Mouse (Mus musculus) layer of hippocampus, adult 9-10 months (tissue): ENCODE results near the gene Spc24.
"Not testable (repeated sequence)": the region's sequence is repeated elsewhere in the genome, so short reads cannot be mapped to it uniquely, and the experiment has no call there.

ENCODE experiments used
- DNase-seq: peaks from one replicate; pipeline ENCODE4 v3.0.0; 2022; ENCODE audit warnings: low spot score

Gene Spc24

DNA sequence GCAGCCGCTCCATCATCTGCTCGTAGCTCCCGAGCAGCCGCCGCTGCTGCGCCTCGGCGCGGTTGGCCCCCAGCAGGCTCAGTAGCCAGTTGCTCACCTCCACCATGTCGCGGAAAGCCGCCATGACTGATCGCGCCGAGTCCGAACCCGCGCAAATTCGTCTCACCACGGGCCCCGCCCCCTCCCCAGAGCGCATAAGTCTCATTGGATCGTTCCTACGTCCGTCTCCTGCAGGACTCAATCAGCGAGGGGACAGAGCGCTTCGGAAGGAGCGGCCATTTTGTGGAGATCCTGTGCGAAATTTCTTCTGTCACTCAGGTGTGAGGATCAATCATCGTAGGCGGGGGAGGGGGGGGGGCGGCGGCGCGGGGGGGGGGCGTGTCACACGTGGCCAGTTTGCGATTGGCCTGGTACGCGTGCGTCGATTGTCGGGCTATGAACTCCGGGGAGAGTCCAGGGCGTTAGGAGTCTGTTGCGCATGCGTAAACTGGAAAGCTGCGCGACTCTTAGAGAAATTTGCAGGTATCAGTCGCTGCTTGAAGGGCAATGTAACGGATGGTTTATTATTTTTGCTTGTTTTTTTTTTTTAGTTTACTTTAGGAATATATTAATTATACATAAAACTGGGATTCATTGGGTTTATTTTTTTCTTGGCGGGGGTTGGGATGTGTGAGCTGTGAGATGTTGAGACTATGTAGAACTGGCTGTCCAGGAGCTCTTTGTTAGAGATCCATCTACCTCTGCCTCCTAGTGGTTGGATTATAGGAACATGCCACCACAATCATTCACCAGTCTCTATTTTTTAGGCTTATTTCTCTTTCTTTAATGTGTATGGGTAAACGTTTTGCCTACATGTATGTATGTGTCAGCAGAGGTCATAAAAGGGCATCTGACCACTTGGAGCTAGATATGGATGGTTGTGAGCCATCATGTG lies at the start of gene Spc24:
Gene Spc24 (minus strand): TSS at position 149 of the 934 bp plus-strand sequence.
- peak; percentile 95 for DNase-seq

- DNase-seq: no peak
These were observed 48.5 kb upstream of the Spc24 start for GRCm38 (mm10) chr9:21808561-21808960.

- DNase-seq: no peak
These were observed 46.9 kb upstream of the Spc24 start for GRCm38 (mm10) chr9:21806976-21807375.

DNA sequence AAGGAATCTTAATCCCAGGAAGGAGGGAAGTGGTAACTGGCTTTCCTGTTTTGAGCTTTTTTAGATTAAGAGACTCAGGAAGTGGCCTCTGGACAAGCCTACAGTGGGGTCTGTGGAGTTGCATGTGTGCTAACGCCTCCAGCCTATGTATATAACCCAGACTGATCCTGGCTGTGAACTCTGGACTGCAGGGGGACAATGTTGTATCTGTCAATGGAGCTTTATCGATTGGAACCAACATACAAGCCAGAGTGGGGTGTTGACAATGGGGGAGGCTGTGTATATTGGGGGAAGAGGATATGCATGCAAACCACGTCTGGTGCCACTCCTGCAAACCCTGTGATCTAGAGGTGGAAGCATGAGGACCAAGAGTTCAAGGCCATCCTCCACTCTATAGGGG lies 46.3 kb upstream of the Spc24 start:
- no peak for DNase-seq

DNA sequence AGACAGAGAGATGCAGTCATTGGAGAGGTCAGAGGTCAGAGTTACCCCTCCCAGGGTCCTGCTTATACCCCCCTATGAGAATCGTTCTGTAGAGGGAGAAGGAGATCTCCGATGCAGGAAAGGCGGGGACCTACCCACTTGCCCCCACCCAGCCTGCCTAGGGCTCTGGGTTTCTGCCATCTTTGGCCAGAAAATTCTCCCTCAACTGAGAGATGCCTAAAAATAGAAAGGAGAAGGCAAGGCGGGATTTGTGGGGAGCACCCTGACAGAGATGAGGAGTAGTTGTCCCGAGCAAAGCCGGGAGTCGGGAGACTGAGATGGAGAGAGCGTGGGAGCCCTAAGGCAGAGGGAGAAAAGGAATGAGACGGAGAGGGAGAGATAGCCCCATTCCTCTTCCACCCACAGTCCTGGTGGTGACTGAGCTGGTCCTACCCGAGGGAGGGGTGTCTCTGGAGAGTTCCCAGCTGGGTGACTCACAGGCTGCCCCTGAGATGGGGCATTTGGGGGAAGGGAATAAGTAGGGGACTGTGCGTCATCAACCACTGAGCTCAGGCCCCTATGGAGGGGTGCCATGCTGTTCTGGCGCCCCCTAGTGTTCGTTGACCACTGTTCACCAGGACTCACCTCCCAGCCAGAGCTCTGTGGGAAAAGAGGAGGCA lies 44.0 kb upstream of the Spc24 start:
- peak; percentile 35 for DNase-seq

DNA sequence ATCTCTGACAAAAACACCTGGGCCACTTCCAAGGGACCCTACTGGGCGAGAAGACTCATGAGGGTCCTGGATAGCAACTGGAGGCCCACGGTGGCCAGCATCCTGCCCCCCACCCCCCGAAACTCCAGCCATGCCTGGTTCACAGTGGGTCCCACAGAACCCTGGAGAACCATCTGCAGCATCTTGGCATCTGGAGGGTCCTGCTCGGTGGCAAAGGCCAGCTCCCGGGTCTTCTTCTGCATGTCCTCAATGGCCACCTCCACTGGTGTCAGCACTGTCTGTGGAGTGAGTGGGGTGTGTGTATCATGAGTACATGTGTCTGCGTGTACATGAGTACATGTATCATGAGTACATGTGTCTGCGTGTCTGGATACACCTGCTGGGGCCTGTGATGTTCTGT lies 41.5 kb upstream of the Spc24 start:
- DNase-seq: no peak

GRCm38 (mm10) chr9:21801121-21801520 lies 41.0 kb upstream of the Spc24 start:
- DNase-seq: no peak

DNA sequence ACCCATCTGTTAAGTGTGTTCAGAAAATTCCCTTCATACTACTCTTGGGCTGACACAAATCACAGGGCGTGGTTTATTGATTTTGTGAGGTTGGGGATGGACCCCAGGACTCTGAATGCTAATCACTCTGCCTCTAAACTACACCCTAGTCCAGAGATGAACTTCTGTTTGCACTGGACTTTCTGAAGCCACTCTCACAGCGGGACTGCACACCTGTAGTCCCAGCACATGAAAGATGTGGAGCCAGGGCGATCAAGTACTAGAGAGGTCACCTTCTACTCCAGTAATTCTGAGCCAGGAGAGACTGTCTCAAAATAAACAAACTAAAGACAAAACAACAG lies 38.9 kb upstream of the Spc24 start:
- no peak for DNase-seq

DNA sequence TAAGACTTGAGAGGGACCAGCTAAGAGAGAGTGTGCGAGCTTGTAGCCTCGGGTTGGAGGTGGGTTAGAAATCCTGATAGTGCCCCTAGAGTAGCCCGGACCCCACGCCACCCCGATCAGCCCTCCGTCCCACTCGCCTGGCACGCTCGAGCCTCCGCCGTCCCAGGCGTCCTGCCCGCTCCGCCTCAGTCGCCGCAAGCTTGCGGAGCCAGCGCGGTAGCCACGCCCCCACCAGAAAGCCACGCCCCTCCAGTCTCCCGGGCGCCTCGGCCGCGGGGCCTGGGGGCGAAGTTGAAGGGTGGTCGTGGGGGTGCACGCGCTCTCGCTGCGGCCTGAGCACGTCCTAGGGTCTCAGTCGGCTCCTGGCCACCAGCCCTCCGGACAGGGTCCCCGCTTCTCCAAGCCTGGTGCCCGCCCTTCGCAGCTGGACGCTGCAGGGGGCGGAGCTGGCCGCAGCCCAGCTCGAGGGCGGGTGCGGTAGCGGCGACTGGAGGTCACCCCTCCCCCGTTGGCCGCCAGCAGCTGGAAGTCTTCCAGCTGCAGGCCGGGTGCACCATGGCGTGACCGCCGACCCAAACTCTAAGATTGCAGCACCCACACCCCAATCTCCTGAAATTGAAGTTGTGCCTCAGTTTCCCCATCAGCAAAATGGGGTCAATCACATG lies 38.4 kb upstream of the Spc24 start, which contains the start of gene Kank2:
Gene Kank2 (minus strand): TSS at position 400 of the 665 bp plus-strand sequence.
- no peak for DNase-seq

DNA sequence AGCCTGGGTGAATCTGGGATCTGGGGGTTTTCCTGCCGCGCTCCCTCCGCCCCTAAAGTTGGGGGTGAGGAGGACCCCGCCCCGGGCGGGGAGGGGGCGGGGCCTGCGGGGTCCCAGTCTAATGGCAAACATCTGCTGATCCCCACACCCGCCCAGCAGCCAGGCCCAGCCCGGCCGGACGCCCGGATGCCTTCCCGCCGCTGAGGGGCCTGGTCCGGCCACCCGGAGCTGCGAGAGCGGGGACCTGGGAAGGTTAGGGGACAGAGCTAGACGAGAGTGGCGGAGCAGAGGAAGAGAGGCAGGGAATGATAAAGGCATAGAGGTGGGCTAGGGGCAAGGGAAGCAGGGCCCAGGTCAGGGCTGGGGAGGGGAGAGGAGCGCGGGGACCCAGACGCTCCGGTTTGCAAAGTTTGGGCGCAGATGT lies 37.8 kb upstream of the Spc24 start:
- no peak for DNase-seq

DNA sequence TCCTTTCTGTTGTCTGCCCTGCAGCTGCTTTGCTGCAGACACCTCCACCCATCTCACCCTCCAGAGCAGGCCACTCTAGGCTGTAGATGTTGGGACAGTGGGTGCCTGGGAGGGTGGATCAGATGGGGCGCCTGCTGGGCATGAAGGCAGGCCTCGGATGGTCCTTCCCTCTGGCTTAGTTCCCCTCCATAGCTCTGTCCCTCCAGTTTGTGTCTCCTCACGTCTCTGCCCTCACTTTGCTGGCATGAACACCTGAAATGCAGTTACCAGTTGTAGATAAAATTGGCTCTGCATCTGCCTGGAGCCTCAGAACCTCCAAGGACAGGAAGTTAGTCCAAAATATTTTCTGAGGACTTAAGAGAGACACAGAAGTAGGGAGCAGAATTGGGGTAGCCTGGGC lies 36.8 kb upstream of the Spc24 start:
- DNase-seq: no peak

DNA sequence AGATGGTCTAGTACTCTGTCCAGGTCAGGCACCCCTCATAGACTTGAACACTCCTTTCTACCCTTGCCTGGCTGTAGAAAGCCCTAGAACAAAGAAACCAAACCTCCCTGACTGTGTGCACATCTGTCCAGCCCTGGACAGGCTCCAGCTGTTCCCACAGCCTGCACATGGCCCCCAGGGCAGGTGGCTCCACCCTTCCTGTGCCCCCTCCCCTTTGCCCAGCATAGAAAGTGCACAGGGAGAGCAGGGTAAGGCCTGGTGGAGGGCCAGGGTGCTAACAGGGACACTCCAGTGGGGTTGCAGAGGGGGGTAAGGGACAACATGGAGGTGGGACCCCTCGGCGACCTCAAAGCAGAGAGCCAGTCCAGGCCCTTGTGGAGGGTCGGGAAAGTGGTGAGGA lies 36.2 kb upstream of the Spc24 start:
- no peak for DNase-seq

DNA sequence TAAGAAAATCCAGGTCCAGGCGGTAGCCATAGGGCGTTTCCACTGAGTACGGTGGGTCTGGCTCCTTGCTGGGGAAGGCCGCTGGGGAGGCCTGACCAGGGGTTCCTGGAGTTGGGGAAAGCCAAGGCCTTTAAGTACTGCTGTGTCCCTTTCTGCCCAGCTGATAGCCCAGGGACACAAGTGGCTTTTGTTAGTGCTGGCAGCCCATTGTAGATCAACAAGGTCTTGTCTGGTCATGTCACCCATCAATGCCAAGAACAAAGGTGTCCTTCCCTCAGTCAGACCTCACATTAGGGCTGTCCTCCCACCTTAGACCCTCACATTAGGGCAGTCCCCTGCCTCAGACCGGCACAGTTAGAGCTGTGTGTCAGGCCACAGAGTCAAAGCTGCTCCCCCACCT lies 35.5 kb upstream of the Spc24 start:
- DNase-seq: no peak

GRCm38 (mm10) chr9:21794925-21795324 lies 34.8 kb upstream of the Spc24 start:
- no peak for DNase-seq

- no peak for DNase-seq
These were observed 34.3 kb upstream of the Spc24 start for GRCm38 (mm10) chr9:21794344-21794834.

DNA sequence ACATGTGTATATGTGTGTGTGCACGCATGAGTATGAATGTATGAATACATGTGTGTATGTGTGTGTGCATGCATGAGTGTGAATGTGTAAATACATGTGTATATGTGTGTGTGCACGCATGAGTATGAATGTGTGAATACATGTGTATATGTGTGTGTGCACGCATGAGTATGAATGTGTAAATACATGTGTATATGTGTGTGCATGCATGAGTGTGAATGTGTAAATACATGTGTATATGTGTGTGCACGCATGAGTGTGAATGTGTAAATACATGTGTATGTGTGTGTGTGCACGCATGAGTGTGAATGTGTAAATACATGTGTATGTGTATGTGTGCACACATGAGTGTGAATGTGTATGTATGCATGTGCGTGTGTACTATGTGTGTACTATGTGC lies 33.4 kb upstream of the Spc24 start:
- DNase-seq: not testable (repeated sequence)

DNA sequence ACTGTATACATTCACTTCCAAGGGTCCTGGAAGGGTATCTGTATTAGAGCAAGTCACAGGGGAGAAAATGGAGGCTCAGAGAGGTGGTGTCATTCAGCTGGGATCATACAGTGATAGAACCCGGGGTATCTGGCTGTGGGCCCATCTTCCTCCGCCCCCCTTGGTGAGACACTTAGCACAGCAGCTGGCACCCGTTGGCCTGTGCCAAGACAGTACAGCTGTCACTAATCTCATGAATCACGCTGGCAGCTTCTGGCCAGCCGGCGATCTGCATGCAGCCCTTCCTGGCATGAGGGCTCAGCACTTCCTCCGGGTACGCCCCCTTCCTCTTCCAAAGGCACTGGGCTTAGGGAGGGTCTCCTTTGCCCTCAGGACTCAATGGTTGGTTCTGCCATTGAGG lies 32.5 kb upstream of the Spc24 start:
- DNase-seq: peak; percentile 59

DNA sequence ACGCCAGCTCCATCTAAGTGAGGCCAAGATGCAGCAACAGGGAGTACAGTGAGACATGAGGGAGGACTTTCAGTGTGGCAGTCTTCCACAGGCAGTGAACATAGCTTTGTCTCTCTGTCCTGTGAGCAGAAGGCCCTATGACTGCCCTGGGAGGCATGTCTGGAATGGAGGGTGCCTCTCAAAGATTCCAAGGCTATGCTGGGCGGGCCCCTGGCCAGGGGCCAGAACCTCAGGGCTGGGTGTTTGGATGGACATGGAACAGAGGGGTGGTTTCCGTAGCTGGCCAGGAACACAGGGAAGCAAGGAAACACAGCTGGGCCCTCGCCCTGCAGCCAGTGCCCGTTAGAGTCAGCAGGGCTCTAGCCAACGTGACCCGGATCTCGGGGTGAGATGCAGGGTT lies 31.8 kb upstream of the Spc24 start:
- no peak for DNase-seq

DNA sequence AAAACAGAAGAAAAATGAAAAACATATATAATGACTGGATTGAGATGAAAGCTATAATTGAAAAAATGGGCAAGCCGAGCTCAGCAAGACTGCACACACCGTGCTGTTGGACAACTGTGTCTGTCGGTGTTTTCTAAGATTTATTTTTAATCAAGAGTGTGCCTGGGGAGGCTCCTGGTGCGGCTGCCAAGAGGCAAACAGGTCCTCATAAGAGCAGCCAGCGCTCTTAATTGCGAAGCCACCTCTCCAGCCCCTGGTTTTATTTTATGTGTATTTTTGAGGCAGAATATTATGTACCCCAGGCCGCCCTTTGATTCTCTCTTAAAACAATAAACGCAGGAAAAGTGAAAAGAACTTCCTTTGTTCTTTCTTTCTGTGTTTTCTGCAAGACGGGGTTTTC lies 28.1 kb upstream of the Spc24 start:
- no peak for DNase-seq

GRCm38 (mm10) chr9:21787654-21788053 lies 27.6 kb upstream of the Spc24 start:
- no peak for DNase-seq

GRCm38 (mm10) chr9:21786906-21787305 lies 26.8 kb upstream of the Spc24 start:
- peak; percentile 31 for DNase-seq

DNA sequence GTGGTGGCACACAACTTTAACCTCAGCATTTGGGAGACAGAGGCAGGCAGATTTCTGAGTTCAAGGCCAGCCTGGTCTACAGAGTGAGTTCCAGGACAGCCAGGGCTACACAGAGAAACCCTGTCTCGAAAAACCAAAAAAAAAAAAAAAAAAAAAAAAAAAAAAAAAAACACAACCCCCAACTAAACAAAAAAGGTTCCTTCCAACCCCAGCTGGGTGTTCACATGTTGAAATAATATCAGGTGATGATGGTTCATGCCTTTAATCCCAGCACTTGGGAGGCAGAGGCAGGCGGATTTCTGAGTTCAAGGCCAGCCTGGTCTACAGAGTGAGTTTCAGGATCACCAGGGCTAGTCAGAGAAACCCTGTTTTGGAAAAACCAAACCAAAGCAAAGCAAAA lies 26.2 kb upstream of the Spc24 start:
- DNase-seq: not testable (repeated sequence)
